Mouse (Mus musculus) stomach, postnatal 0 days (tissue): ENCODE measurements around the gene Dhrs9. TPM values are rescaled to one million over a fixed set of nuclear protein-coding genes. Genes with fewer than 3 reads are reported as not detected.
"Not testable (repeated sequence)": the region's sequence is repeated elsewhere in the genome, so short reads cannot be mapped to it uniquely, and the experiment has no call there.

Experiments used
- ATAC-seq: fragments of 200-750 bp; cut with Nextera tagmentation; 2 replicates; pipeline ENCODE4 v1.8.0; 2017; ENCODE audit not compliant: low FRiP score, low TSS enrichment
- DNase-seq: peaks from one replicate; pipeline ENCODE4 v3.0.0-alpha.2; 2016; ENCODE audit warnings: low spot score
- H3K27ac ChIP-seq: fragments of 300-500 bp; sonication (generic); replicated peaks from 2 replicates; pipeline ENCODE4 v1.5.1; 2014; ENCODE audit warnings: mild to moderate bottlenecking, control low read depth
- H3K27me3 ChIP-seq: fragments of 300-500 bp; sonication (generic); 2 replicates; pipeline ENCODE4 v1.6.1; 2014; ENCODE audit warnings: low read length; ENCODE audit not compliant: control insufficient read depth, insufficient read depth
- H3K36me3 ChIP-seq: fragments of 300-500 bp; sonication (generic); 2 replicates; pipeline ENCODE4 v1.6.1; 2014; ENCODE audit warnings: low read length, mixed read lengths; ENCODE audit not compliant: control insufficient read depth, insufficient read depth
- H3K4me1 ChIP-seq: fragments of 300-500 bp; sonication (generic); replicated peaks from 2 replicates; pipeline ENCODE4 v1.6.1; 2014; ENCODE audit warnings: antibody characterized with exemption; ENCODE audit not compliant: control insufficient read depth, insufficient read depth
- H3K4me2 ChIP-seq: fragments of 300-500 bp; sonication (generic); replicated peaks from 2 replicates; pipeline ENCODE4 v1.6.1; 2014; ENCODE audit warnings: low read depth, mild to moderate bottlenecking, control low read depth, moderate library complexity
- H3K4me3 ChIP-seq: fragments of 300-500 bp; sonication (generic); 2 replicates; pipeline ENCODE4 v1.5.1; 2014; ENCODE audit warnings: low read depth, low read length, control low read depth
- H3K9ac ChIP-seq: fragments of 300-500 bp; sonication (generic); 2 replicates; pipeline ENCODE4 v1.6.1; 2014; ENCODE audit warnings: mild to moderate bottlenecking, low read length, control low read depth, mixed read lengths
- H3K9me3 ChIP-seq: fragments of 300-500 bp; sonication (generic); 2 replicates; pipeline ENCODE4 v1.6.1; 2016; ENCODE audit warnings: low read length; ENCODE audit not compliant: control insufficient read depth
- CTCF ChIP-seq: IDR thresholded peaks from 2 replicates; pipeline ENCODE4 v1.5.1; 2016; ENCODE audit warnings: antibody characterized with exemption, low read depth, mild to moderate bottlenecking, moderate library complexity
- EP300 ChIP-seq: optimal IDR thresholded peaks from 2 replicates; pipeline ENCODE3; 2016; ENCODE audit warnings: antibody characterized with exemption
- WGBS: fragments of 180-500 bp; shearing (Covaris S2); extraction: QIAGEN DNeasy Blood & Tissue Kit; methylation state at CpG from one replicate; pipeline ENCODE4 v1.1.7; 2014; 5-methylcytosine and 5-hydroxymethylcytosine counted together
- polyA plus RNA-seq: library from polyadenylated mRNA; unstranded; fragments of >200 nt; fragmentation: Nextera tagmentation; extraction: Ambion mirVana; gene quantifications from 2 replicates; pipeline ENCODE4 v1.2.1, GENCODE M21; 2015

Dhrs9 gene
- 5.1 and 5.8 TPM in 2 replicates for polyA plus RNA-seq

DNA sequence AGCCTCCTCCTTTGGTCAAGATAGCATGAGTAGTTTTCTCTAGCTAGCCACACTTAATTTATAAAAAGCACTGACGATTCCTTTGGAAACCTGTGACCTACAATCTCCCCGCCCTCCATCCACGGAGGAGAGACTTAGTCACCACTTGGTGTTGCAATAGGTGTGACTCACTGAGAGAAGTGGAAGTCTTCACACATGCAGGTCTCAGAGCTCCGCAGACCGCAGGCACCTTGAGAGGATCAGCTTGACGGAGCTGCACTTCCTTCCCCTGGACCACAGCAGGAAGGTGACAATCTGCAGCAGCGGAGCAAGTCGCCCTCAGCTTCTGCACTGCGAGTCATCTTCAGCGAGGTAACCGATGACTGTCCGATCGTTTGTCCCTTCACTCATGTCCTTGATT is at the start of gene Dhrs9:
Dhrs9 (plus strand) TSS at position 165 of the 400 bp plus-strand sequence.
- H3K4me3 ChIP-seq: peak within 1 kb of the TSS; percentile 23; the same call in 1 of the 2 replicates
- DNase-seq: peak; percentile 82
- H3K27ac ChIP-seq: peak within 1 kb of the TSS; percentile 83
- no peak within 1 kb of the TSS; the same call in 1 of the 2 replicates for H3K9ac ChIP-seq
- no peaks in the 10 kb centered on the region for H3K4me1 ChIP-seq
- TF ChIP-seq CTCF: no peak
- TF ChIP-seq EP300: no peak
- no peaks in the 10 kb centered on the region for H3K27me3 ChIP-seq
- WGBS: 35% methylated on average over 13 of the region's 13 CpGs
- H3K4me2 ChIP-seq: peak within 1 kb of the TSS; percentile 34; the same call in 1 of the 2 replicates
- peak; percentile 90 for ATAC-seq
- H3K9me3 ChIP-seq: no peaks in the 10 kb centered on the region
- no peaks in the 10 kb centered on the region for H3K36me3 ChIP-seq

DNA sequence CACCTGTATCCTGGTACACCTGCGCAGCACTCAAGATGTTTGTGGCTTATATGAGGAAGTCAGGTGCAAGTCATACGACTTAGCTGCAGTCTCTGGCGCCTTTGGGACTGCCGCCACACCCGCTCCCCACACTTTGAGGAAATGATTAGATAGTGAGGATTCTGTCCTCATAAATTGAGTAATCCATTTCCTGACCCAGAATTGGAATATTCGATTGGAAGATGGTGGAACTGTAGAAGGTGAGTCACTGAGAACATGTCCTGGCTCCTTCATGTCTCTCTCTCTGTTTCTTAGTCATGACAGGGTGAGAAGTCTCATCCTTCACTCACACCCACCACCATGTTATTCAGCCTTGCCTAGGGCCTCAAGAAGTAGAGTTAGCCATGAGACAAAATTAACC is 48.7 kb upstream of the Dhrs9 start:
- 80% methylated on average over 5 of the region's 6 CpGs for WGBS
- H3K9ac ChIP-seq, H3K4me2 ChIP-seq, H3K9me3 ChIP-seq, H3K4me3 ChIP-seq, H3K36me3 ChIP-seq, DNase-seq, H3K27me3 ChIP-seq, H3K27ac ChIP-seq, H3K4me1 ChIP-seq: not testable (repeated sequence)
- peak; percentile 76; the same call in 1 of the 2 replicates for ATAC-seq

DNA sequence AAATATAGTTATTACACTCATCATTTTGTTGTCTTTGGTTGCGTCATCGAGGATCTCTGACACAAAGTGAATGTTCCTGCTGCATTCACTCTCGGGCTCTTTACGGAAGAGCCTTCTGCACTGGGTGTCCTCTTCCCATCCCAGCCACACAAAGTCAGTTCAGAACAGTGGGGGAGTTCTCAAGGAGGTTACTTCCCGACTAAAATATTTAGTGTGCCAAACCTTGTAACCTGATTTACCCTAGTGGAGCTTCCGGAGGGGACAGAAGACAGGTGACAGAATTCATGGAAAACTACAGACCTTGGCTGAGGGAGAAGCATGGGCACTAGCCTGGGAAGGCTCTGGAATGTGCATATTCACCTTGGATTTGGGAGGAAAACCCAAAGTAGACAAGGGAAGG is 38.7 kb upstream of the Dhrs9 start:
- no peak overlapping the region for H3K4me2 ChIP-seq
- H3K9ac ChIP-seq: no peak overlapping the region
- H3K27ac ChIP-seq: no peak overlapping the region
- no peaks in the 10 kb centered on the region for H3K36me3 ChIP-seq
- no peaks in the 10 kb centered on the region for H3K9me3 ChIP-seq
- no peak for ATAC-seq
- H3K27me3 ChIP-seq: no peaks in the 10 kb centered on the region
- 84% methylated on average over 6 of the region's 6 CpGs for WGBS
- no peak for TF ChIP-seq CTCF
- TF ChIP-seq EP300: no peak
- no peak for DNase-seq
- H3K4me3 ChIP-seq: no peak overlapping the region
- no peaks in the 10 kb centered on the region for H3K4me1 ChIP-seq

DNA sequence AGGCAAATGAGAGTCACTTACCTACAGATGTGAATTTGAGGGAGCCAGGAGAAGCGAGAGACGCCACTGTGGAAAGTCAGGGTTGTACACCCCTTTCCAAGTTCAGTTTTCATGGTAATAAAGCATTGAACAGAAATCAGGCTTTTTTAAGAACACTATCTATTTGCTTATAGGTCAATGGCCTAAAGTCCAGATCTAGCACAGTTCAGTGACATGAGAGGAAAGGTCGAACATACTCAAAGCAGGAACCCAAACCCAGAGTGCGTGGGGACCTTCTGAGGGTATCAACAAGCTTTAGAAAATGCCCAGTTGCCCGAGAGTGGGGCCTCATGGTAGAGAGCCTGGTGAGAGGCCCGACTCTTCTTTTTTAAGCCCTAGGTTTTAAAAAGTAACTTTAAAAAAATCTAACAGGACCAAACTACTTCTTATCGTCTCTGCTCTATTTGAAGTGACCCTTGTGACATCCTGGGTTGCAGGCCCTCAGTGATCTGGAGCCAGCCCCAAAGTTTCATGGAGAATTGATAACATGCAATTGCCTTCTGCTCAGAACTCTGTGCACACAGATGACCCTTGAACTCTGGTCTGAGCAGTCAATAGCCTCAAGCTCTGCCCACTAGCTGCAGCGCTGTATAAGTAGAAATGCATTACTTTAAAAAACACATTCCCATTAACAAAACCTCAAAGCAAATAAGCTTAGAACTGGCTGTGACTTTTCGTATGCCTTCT is 37.6 kb upstream of the Dhrs9 start, which contains the start of gene Abcb11:
Abcb11 (minus strand) TSS at position 121 of the 726 bp plus-strand sequence.
- no peaks in the 10 kb centered on the region for H3K4me1 ChIP-seq
- H3K9ac ChIP-seq: no peak within 1 kb of the TSS
- H3K36me3 ChIP-seq: no peaks in the 10 kb centered on the region
- H3K9me3 ChIP-seq: no peaks in the 10 kb centered on the region
- H3K27me3 ChIP-seq: no peaks in the 10 kb centered on the region
- no peak within 1 kb of the TSS for H3K4me3 ChIP-seq
- no peak for DNase-seq
- 83% methylated on average over 9 of the region's 9 CpGs for whole genome bisulfite sequencing
- H3K4me2 ChIP-seq: no peak within 1 kb of the TSS
- TF ChIP-seq EP300 (no peak), CTCF (no peak)
- H3K27ac ChIP-seq: no peak within 1 kb of the TSS
- ATAC-seq: no peak

DNA sequence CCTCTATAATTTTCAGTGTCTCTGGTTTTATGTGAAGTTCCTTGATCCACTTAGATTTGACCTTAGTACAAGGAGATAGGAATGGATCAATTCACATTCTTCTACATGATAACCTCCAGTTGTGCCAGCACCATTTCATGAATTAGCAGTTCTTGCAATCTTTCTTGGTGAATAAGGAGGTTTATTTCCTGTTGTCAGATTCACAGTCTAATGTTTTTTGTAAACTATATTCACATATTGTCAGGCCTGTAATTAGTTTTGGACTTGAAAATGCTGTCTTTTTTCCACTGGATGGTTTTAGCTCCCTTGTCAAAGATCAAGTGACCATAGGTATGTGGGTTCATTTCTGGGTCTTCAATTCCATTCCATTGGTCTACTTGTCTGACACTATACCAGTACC is 24.8 kb upstream of the Dhrs9 start:
- ATAC-seq: peak; percentile 100
- H3K9me3 ChIP-seq, DNase-seq, H3K4me1 ChIP-seq, H3K4me2 ChIP-seq, H3K36me3 ChIP-seq, H3K9ac ChIP-seq, H3K27me3 ChIP-seq, H3K27ac ChIP-seq, H3K4me3 ChIP-seq: not testable (repeated sequence)

DNA sequence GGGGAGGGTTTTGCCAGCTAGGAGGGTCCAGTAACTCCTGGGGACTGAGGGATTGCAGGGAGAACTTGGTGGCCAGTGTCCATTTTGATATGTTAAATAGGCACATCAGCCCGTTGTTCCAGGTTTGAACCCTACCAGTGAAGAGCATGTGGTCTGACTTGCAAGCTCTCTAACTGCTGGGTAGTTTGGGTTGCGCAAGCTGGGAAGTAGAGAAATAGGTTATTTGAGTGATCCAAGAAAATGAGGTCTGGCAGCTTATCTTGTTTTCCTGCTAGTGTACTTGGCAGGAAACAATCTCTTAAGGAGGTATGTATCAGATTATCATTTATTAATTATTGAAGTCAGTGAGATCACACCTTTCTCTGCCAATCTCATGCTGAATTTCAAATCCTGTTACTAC is 15.4 kb upstream of the Dhrs9 start:
- Histone ChIP-seq H3K9me3 (no peaks in the 10 kb centered on the region), H3K36me3 (no peaks in the 10 kb centered on the region), H3K4me2 (no peak overlapping the region), H3K4me3 (no peak overlapping the region), H3K27ac (no peak overlapping the region), H3K4me1 (no peaks in the 10 kb centered on the region), H3K9ac (no peak overlapping the region), H3K27me3 (no peaks in the 10 kb centered on the region)
- WGBS: 75% methylated on average over 2 of the region's 2 CpGs
- ATAC-seq (no peak), DNase-seq (no peak)
- TF ChIP-seq CTCF: no peak
